Mouse (Mus musculus): ENCODE results near the gene Efcab2.

Efcab2 gene

DNA sequence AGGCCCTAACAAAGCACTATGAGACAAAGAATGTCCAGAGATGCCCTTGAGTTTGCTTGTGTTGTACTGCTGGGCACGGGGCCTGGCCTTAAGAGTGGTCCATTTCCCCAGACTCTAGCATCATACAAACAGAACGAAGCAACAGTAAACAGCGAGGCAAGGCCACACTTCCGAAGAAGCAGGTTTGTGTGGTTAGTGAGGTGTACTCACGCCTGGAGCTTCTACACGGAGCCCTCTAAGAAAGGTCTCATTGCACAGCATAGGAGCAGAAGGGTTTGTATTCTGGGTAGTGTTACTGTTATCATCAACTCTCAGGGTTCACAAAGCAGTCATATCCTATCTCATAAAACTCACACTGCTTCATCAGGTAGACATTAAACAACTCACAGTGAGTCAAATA, 61.7 kb downstream of the Efcab2 start:
- no peak for ATAC-seq (ENCODE audit: insufficient number of reproducible peaks, low FRiP score, low TSS enrichment)

- ATAC-seq (ENCODE audit: insufficient number of reproducible peaks, low FRiP score, low TSS enrichment): no peak
Observed at GRCm38 (mm10) chr1:178468280-178468679, 62.4 kb downstream of the Efcab2 start.

DNA sequence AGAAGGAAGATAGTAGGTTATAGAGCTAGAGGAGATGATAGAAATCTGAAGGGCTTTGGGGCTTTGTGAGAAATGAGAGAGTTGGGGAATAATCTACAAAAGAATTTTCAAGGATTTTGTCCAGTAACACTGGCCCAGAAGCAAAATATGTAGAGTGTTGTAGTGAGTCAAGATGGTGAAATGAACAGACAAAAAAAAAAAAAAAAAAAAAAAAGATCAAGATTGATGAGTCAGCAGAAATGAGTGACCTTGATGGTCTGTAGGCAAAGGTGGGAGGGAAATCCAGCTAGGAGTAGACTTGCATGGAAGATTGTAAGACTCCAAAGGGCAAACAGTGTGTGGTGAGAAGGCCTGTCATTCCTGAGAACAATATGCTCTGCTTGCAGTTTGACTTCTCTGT, 78.0 kb downstream of the Efcab2 start:
- ATAC-seq (ENCODE audit: insufficient number of reproducible peaks, low FRiP score, low TSS enrichment): no peak

DNA sequence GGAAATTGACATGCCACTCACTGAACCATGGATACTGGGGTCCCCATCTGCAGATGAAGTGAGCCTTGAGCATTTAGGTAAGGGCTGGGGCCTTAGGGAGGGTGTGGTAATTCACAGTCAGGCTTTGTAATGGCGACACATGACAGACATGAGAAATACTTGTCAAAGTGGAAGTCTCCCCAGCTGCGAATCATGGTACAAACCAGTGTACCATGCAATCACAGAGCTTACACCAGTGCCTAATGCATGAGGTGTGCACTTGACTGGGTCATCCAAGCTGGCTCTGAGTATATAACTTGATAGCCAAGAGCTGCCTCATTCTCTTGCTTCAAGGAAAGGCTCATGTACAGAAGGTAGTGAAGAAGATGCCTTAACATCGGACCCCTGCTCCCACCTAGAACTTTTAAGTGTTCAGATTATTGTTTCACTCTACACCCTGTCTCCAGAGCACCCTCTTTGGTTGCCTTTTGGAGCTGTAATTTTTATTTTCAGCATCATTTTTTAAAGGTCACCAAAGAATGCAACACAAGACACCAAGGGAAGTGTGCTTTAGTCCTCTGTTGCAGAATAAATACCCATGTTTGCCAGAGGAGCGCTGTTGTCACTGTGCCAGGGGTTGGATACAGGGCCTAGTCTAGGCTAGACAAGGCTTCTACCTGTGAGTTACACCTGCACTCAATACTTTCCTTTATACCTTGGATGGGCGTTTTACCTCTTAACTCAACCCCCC, 79.4 kb downstream of the Efcab2 start:
- no peak for ATAC-seq (ENCODE audit: insufficient number of reproducible peaks, low FRiP score, low TSS enrichment)

DNA sequence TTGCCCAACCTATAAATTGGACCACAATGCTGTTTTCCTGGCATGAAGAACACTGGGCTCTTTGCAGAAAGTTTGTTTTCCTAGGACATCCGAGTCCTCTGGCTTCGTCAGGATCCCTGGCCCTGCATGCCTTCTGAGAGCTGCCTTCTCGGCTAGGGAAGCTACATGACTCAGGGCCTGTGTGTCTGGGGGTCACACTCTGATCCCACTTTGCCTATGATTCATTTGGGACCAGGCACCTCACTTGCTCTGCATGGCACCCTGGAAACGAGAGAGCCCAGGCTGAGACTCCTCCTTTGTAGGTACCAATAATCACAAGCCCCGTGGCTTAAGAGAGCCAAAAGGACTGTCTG, 80.0 kb downstream of the Efcab2 start:
- ATAC-seq (ENCODE audit: insufficient number of reproducible peaks, low FRiP score, low TSS enrichment): no peak

DNA sequence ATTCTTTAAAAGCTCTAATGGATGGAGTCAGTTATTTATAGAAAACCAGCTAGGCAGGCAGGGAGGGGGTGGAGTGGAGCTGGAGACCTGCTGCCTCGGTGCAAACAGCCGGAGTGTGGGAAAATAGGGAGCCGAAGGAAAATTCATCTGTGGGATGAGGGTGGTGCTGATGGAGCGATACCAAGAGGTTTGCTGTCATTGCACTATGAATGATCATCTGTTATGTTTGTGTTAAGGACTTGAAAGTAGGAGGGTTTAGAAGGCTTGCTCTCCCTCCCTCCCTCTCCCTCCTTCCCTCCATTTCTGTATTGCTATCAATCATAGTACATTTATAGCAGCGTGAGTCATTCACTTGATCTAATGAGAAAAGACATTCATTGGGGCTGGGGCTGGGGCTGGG, 80.9 kb downstream of the Efcab2 start:
- no peak for ATAC-seq (ENCODE audit: insufficient number of reproducible peaks, low FRiP score, low TSS enrichment)

GRCm38 (mm10) chr1:178489127-178489526, 83.2 kb downstream of the Efcab2 start:
- no peak for ATAC-seq (ENCODE audit: insufficient number of reproducible peaks, low FRiP score, low TSS enrichment)

- ATAC-seq (ENCODE audit: insufficient number of reproducible peaks, low FRiP score, low TSS enrichment): no peak
Observed at GRCm38 (mm10) chr1:178491733-178492132, 85.8 kb downstream of the Efcab2 start.

DNA sequence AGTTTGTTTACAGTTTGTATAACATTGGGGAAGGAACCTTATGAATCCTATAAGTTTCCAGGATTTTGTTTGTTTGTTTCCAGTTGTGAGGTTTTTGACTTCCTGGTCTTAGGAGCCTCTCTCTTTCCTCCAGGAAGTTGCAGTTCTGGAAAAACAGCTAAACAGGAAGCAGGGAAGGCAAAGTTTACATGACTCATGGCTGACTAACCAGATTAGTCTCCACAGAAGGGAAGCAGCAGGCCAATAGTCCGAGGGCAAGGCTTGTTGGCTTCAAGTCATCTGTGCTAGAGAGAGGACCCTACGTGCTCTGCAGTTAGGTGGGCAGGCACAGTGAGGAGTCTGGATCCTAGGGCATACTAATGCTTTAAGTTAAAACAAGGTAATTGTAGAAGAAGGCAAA, 86.6 kb downstream of the Efcab2 start:
- no peak for ATAC-seq (ENCODE audit: insufficient number of reproducible peaks, low FRiP score, low TSS enrichment)

DNA sequence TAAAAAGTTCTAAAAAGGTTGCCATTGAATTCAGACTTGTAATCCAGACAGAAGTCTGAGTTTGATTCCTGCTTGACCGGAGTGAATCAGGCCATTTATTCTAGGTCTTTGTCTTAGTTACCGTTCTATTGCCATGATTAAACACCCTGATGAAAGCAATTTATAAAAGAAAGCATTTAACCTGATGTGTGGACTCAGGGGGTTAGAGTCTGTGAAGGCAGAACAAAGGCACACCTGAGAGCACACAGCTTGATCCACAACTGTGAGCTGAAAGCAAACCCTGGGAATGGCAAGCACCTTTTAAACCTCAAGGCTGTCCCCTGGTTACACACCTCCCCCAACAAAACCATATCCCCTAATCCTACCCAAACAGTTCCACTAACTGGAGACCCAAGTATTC, 90.3 kb downstream of the Efcab2 start:
- no peak for ATAC-seq (ENCODE audit: insufficient number of reproducible peaks, low FRiP score, low TSS enrichment)

DNA sequence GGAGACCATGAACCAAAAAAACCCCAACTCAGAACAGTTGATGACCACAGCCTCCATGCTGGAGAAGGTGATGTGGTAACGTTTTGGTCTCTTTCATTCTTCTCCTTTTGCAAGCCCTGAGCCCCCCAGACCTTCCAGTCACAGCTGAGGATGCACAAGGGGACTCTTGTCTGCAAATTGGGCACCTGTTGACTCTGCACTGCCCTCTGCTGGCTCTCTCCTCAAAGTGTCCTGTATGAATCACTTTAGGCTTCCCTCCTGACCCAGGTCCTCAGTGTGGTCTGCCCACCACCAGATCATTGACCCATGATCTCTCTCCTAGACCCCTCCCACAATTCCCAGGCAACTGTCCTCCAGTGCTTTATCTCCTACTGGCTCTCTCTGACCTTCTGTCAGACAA, 91.0 kb downstream of the Efcab2 start:
- ATAC-seq (ENCODE audit: insufficient number of reproducible peaks, low FRiP score, low TSS enrichment): no peak

GRCm38 (mm10) chr1:178506938-178507337, 101.1 kb downstream of the Efcab2 start:
- no peak for ATAC-seq (ENCODE audit: insufficient number of reproducible peaks, low FRiP score, low TSS enrichment)

DNA sequence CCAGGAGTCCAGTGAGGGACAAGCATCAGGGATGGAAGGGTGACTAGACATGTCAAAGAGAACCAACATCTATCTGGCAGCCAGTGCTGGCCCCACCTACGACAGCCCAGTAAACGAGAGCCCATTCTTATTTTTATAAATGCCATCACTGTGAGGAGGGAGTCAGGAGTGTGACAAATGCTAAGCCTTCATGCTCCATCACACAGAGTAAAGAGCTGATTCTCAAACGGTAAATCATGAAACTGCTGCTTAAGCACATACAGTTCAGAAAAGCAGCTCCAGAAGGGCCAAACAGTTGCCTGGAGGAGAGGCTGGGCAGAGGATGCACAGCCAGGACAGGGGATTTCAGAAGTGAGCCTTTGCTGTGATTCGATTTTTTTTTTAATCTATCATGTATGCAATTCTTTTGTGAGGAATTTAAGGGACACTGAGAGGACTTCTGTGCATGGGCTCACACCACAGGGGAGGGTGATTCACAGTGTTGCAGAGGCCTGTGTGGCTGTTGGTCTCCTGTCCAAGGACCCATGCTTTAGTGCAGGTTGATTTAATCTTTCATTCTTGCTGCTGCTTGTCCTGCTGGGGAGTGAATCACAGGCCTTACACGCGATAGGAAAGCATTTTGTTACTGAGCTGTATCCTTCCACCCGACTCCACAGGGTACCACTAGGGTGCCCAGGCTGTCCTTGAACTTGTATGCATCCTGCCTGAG, 106.6 kb downstream of the Efcab2 start:
- no peak for ATAC-seq (ENCODE audit: insufficient number of reproducible peaks, low FRiP score, low TSS enrichment)

- ATAC-seq (ENCODE audit: insufficient number of reproducible peaks, low FRiP score, low TSS enrichment): no peak
Observed at GRCm38 (mm10) chr1:178513954-178514353, 108.1 kb downstream of the Efcab2 start.

DNA sequence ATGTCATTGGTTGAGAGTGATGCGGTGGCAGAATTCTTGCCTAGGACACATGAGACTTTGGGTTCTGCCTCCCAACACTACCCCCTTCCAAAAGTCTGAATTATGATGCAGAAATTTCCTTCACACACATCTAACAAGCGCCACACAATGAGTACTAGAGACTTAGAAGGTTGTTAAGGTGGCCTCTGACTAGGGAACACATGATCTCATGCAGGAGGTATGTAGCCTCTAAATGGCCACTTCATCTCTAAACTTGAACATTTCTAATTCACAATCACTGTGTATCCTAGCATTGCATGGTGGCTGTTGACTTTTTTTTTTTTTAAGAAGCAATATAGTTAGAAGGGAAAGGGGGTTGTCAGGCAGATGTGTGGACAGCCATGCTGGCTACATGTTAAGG, 110.0 kb downstream of the Efcab2 start:
- ATAC-seq (ENCODE audit: insufficient number of reproducible peaks, low FRiP score, low TSS enrichment): no peak

- ATAC-seq (ENCODE audit: insufficient number of reproducible peaks, low FRiP score, low TSS enrichment): no peak
Observed at GRCm38 (mm10) chr1:178522389-178522788, 116.5 kb downstream of the Efcab2 start.

GRCm38 (mm10) chr1:178523152-178523551, 117.3 kb downstream of the Efcab2 start:
- no peak for ATAC-seq (ENCODE audit: insufficient number of reproducible peaks, low FRiP score, low TSS enrichment)

- ATAC-seq (ENCODE audit: insufficient number of reproducible peaks, low FRiP score, low TSS enrichment): no peak
Observed at GRCm38 (mm10) chr1:178527185-178527546, 121.3 kb downstream of the Efcab2 start.

DNA sequence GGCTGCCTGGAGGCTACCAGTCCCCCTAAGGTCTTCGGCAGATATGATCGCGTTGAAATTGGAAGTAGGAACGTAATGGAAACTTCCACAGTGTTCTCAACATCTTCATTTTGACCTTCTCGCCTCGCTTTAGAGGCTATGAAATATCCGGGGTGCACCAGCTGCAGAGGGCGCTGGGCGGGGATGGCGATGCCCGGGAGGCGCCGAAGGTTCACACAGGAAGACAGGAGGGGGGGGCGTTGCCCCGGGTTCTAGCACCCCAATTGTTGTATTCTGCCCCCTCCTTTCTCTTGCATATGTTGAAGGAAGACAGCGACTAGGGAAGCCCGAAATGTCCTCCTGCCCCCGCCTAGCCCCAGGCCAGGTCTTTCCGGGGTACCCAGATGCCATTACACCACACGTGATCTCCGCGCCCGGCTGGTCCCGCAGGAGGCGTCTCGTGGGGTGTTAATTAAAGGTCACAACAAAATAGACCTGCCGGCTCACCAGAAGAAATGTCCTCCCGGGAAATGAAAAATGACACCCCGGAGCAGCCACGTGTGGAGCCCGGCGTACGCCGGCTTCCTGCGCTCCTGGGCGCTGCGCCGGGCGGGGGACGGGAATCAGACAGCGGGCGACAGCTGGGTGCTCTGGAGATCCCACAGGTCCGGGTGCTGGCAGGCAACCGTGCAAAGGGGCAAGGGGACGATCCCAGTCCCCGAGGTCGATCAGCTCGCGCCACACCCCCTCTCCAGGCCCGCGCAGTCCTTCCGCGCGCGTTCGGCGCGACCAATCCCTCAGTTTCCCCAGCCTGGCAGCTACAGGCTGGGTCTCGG, 121.9 kb downstream of the Efcab2 start:
- ATAC-seq (ENCODE audit: insufficient number of reproducible peaks, low FRiP score, low TSS enrichment): no peak

GRCm38 (mm10) chr1:178528431-178529351, 122.8 kb downstream of the Efcab2 start, which contains the start of gene Kif26b:
Gene Kif26b, plus strand, starts transcription at chr1:178529125.
- peak; percentile 32; the same call in 1 of the 2 replicates for ATAC-seq (ENCODE audit: insufficient number of reproducible peaks, low FRiP score, low TSS enrichment)
